Mouse (Mus musculus) olfactory bulb, adult 2 months (tissue): ENCODE measurements around the gene Dse. TPM values are rescaled to one million over a fixed set of nuclear protein-coding genes. Genes with fewer than 3 reads are reported as not detected.

Experiments used
- H3K27ac ChIP-seq: fragments of 200-500 bp; 2 replicates; pipeline ENCODE4 v1.5.1; 2012; ENCODE audit warnings: low read depth, low read length; ENCODE audit not compliant: insufficient read depth
- H3K4me1 ChIP-seq: fragments of 200-500 bp; 2 replicates; pipeline ENCODE4 v1.6.1; 2012; ENCODE audit warnings: low read length; ENCODE audit not compliant: control insufficient read depth, insufficient read depth
- H3K4me3 ChIP-seq: fragments of 200-500 bp; 2 replicates; pipeline ENCODE4 v1.5.1; 2012; ENCODE audit warnings: mild to moderate bottlenecking, low read depth, low read length, moderate library complexity; ENCODE audit not compliant: insufficient read depth
- CTCF ChIP-seq: fragments of 200-500 bp; IDR thresholded peaks from 2 replicates; pipeline ENCODE4 v1.5.1; 2012; ENCODE audit warnings: low read depth, mild to moderate bottlenecking, low read length, moderate library complexity; ENCODE audit not compliant: insufficient read depth
- POLR2A ChIP-seq: fragments of 200-500 bp; IDR thresholded peaks from 2 replicates; pipeline ENCODE4 v1.6.1; 2012; ENCODE audit warnings: mild to moderate bottlenecking, low read depth, low read length, moderate library complexity; ENCODE audit not compliant: insufficient read depth
- WGBS: fragments of 180-500 bp; shearing (Covaris S2); methylation state at CpG from one replicate; pipeline ENCODE4 v1.1.7; 2018; 5-methylcytosine and 5-hydroxymethylcytosine counted together
- polyA plus RNA-seq: library from polyadenylated mRNA; stranded (reverse); fragments of >200 nt; gene quantifications from 2 replicates; pipeline ENCODE4 v1.2.4, GENCODE M21; 2012; ENCODE audit warnings: low replicate concordance; ENCODE audit not compliant: missing spikeins, insufficient read depth, insufficient read length

Dse gene
- polyA plus RNA-seq, 1 experiment, result not detected

DNA sequence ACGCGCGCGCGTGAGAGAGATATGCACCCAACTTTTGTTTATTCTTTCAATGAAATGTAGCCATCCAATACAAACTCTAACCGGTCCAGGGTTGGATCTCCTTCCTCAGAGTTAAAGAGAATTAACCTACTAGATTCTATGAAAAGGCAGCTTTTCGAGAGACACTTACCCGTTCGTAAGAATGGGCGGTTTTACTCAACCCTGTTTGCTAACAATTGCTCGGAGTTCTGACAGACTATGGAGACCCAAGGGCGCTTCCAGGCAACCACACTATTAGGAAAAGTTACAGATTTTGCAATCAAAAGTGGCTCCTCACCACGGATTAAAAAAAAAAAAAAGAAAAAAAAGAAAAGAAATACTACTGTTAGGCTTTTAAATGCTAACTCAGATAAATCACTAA, 516 bp upstream of the Dse start:
- Histone ChIP-seq H3K27ac (no peak overlapping the region), H3K4me1 (0 out of 2 replicates have a peak, but pooled peaks cover 3% of the 10 kb centered on the region), H3K4me3 (peak overlapping the region; percentile 82)
- 10% methylated on average over 13 of the region's 13 CpGs for WGBS
- TF ChIP-seq CTCF, result no peak
- TF ChIP-seq POLR2A, result no peak

GRCm38 (mm10) chr10:34206783-34207502, 572 bp downstream of the Dse start:
- H3K4me1 ChIP-seq, result 0 out of 2 replicates have a peak, but pooled peaks cover 3% of the 10 kb centered on the region
- under 1% methylated on average over 64 of the region's 65 CpGs for WGBS
- no peak for TF ChIP-seq CTCF
- peak; percentile 37; the same call in 1 of the 2 replicates for TF ChIP-seq POLR2A
- H3K4me3 ChIP-seq, result peak overlapping the region; percentile 82
- peak overlapping the region; percentile 73 for H3K27ac ChIP-seq

GRCm38 (mm10) chr10:34206436-34206782, 1.1 kb downstream of the Dse start:
- peak overlapping the region; percentile 82 for H3K4me3 ChIP-seq
- peak overlapping the region; percentile 73; the same call in 1 of the 2 replicates for H3K27ac ChIP-seq
- TF ChIP-seq CTCF (no peak), POLR2A (no peak)
- WGBS, result 2% methylated on average over 15 of the region's 15 CpGs
- H3K4me1 ChIP-seq, result 0 out of 2 replicates have a peak, but pooled peaks cover 3% of the 10 kb centered on the region

DNA sequence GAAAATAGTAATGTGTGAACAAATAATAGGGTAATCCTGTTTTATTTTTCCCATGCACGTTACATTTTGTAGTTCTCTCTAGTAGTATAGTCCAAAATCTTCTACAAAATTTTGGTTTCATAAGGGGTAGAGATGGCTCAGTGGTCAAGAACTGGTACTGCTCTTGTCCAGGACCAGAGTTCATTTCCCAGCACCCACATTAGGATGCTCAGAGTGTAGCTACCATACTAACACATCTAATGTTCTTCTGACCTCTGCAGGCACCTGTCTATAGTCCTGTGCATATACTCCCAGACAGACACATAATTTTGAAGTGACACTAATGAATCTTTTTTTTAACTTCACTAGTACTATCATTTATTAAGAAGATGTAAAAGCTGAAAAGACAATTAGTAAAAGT, 1.7 kb downstream of the Dse start:
- no peak for TF ChIP-seq CTCF
- no peak for TF ChIP-seq POLR2A
- Histone ChIP-seq H3K27ac (no peak overlapping the region), H3K4me3 (no peak overlapping the region), H3K4me1 (0 out of 2 replicates have a peak, but pooled peaks cover 3% of the 10 kb centered on the region)
- WGBS, result 86% methylated on average over 1 of the region's 1 CpGs

- WGBS, result 93% methylated on average over 1 of the region's 1 CpGs
- Histone ChIP-seq H3K4me1 (no peaks in the 10 kb centered on the region), H3K27ac (no peak overlapping the region), H3K4me3 (no peak overlapping the region)
- TF ChIP-seq POLR2A (no peak), CTCF (no peak)
Observed at GRCm38 (mm10) chr10:34200689-34201088, 6.8 kb downstream of the Dse start.

DNA sequence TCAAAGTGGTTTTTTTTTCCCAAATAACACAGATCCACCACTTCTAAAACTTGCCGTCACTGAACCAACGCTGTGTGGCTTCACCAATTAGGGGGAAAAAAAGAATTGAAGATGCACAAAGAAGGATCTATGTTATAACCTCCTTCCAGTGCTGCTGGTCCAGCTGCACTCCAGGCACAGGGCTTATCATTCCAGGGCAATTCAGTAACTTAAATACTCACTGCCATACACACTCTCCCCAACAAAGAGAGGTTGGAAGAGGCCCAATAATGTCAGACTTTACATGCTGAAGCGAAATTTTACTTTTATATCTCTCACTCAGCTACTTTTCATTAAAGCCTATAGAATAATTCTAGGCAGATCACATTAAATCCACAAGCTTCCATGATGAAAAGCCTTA, 8.9 kb downstream of the Dse start:
- Histone ChIP-seq H3K4me3 (no peak overlapping the region), H3K4me1 (no peaks in the 10 kb centered on the region), H3K27ac (no peak overlapping the region)
- TF ChIP-seq POLR2A (no peak), CTCF (no peak)
- WGBS, result 74% methylated on average over 3 of the region's 3 CpGs

DNA sequence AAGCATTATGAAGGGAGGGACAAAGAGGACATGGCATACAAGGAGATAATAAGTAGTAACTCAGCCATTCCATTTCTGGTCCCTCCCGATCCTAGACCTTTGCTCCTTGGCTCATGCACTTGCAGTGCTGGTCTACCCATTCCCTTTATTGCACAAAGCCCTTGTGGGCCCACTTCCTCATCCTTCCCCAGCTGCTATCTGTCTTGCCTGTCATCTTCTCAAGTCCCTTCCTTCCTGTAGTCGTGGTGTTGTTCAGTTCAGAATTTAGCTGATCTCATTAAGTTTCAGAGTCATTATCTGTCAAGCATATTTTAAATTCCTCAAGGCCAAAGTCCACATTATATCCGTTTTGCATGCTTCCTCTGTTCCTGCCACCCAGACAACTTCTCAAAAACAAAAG, 9.5 kb downstream of the Dse start:
- Histone ChIP-seq H3K4me1 (no peaks in the 10 kb centered on the region), H3K27ac (no peak overlapping the region), H3K4me3 (no peak overlapping the region)
- 56% methylated on average over 3 of the region's 3 CpGs for WGBS
- no peak for TF ChIP-seq CTCF
- TF ChIP-seq POLR2A, result no peak

GRCm38 (mm10) chr10:34197269-34197668, 10.2 kb downstream of the Dse start:
- TF ChIP-seq POLR2A, result no peak
- TF ChIP-seq CTCF, result no peak
- Histone ChIP-seq H3K4me1 (no peaks in the 10 kb centered on the region), H3K27ac (no peak overlapping the region), H3K4me3 (no peak overlapping the region)
- 88% methylated on average over 3 of the region's 3 CpGs for WGBS

DNA sequence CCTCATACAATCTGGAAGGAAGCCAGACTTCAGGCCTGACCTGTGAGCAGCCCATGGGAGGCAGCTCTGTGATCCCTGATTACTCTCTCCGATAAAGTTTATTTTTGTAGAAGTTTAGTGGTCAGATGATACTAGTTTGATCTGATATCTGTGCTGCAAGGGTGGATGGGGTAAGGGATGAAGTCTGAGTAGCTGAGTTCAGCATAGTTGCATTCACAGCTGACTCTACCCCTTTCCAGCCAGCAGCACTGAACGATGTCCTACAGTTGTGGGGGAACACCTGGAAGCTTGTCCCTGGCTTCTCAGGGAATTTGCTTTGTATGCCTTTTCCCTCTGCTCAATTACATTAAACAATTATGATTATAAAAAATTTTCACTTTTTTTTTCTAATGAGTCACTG, 12.6 kb downstream of the Dse start:
- TF ChIP-seq POLR2A (no peak), CTCF (no peak)
- Histone ChIP-seq H3K4me3 (no peak overlapping the region), H3K27ac (no peak overlapping the region), H3K4me1 (no peaks in the 10 kb centered on the region)
- WGBS, result 78% methylated on average over 2 of the region's 2 CpGs
